Mouse (Mus musculus) brain, embryonic 18.5 days (tissue): ENCODE data around the gene Usp37.
"Not testable (repeated sequence)": the region's sequence is repeated elsewhere in the genome, so short reads cannot be mapped to it uniquely, and the experiment has no call there.

ENCODE experiments used
- DNase-seq: peaks from one replicate; pipeline ENCODE4 v3.0.0-alpha.2; 2012; ENCODE audit warnings: low read depth, low spot score

The Usp37 gene

DNA sequence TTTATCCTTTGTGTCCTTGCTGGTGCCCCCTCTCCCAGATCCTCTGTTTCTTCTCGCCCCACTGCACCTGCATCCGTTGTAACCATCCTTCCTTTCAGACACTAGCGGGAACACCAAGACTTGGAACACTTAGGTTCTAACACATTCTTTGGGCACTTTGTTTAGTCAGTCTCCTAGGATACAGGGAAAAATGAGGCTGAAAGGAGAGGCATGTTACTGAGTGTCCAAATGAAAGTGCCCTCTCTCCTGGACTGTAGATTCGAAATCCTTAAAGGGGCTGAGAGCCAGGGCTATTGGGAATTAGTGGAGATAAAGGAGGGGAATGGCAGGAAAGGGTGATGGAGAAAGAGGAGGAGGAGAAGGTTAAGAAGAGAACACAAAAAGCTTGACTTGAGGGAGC lies at the start of gene Usp37:
Gene Usp37 (minus strand): TSS at position 101 of the 400 bp plus-strand sequence.
- no peak for DNase-seq

DNA sequence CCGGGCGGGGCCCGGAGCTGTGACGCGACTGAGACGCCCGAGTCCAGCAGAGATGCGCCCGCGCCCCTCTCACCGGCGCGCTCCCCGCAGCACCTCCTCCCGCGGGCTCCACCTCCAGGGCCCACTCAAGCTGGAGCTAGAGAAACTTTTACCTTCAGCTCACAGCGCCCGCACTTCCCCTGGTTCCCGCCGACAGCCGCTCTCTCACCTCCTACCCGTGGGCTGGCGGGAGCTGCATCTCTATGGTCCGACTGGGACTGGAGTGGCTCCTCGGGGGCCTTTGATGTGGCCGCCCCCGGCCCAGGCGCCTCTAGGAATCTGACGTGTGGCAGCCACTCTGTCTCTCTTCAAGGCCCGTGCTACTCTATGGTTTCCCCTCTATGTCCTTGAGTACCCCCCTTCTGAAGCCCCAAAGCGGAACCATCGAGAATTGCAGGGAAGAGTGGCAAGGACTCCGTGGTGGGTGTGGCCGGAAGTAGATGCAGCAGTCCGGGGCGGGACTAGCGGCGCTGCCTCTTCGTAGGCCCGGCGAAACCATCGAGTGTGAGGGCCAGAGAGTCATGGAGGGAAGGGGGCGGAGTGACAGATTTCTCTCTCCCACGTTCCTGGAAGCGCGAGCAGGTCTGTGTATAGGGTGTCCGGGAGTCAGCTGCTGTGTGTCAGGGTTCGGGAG lies 43.8 kb upstream of the Usp37 start, which contains the start of the genes Zfp142 and Bcs1l:
Gene Zfp142 (minus strand): TSS at position 474 of the 673 bp plus-strand sequence.
Gene Bcs1l (plus strand): TSS at position 517 of the 673 bp plus-strand sequence.
- peak; percentile 100 for DNase-seq

DNA sequence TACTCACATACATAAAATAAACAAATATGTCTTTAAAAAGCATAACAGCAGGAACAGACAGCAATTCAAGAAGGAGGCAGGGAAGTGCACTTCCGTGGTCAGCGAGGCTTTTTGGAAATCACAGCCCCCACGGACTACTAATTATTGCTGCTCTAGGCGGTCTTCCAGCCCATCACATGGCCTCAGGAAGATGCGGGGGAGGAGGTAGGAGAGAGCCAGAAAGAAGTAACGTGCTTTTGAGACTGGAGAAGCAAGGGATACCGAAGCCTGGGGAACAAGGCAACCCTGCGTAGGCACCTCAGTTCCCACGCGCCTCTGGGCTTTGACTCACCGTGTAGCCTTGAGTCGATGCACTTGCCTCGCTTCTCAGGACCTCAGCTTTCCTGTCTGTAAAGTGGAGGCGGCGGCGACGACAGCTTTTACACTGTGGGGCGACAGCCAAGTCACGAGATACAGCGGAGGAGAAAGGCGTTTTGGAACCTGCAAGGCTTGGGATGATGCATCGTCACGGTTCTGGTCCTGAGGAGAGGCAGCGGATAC lies 43.2 kb upstream of the Usp37 start:
- DNase-seq, result no peak

DNA sequence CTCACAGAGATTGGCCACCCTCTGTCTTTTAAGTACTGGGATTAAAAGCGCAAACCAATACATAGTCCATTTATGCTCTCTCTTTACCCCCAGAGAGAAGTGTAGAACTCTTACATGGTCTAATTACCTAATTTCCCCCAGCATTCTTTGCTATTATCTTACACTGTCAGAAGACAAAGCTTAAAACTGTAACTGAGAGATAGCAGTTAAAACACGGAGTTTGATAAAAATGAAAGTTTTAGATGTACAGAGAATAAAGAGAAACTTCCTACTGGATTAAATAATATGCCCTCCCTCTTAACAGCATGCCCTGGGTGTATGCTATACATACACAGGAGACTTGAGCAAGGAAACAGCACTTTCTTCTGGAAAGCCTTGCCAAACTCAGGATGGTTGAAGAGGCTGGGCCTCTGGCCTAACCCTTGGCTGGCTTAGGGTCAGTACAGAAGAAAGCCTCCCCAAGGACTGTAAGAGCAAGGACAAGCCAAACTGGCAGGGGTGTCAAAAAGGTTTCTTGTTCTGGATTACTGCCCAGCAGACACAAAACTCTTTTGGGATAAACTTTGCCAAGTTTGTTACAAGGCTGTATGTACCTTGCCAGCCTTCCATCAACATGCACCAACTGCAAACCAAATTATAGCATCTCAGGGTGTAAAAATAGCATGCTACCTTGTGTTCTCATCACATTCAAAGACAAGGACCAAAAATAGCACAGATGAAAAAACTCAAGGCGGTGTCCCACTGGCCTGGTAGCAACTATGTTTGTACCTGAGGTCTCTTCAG lies 40.7 kb upstream of the Usp37 start:
- no peak for DNase-seq

DNA sequence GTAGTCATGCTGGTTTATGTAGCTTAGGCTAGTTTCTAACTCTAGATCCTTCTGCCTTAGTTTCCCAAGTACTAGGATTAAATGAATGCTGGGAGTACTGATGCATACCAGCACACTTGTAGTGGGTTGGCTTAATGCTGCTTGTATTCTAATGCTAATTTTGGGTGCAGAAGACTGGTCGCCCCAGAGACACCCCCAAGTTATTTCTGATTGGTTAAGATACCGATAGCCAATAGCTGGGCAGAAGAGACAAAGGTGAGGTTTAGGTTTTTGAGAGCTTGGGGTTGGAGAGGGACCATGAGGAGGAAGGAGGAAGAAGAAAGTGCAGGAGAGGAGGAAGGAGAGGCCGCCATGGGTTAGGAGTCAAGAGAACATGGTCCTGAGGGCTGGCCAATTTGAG lies 38.5 kb upstream of the Usp37 start:
- no peak for DNase-seq

DNA sequence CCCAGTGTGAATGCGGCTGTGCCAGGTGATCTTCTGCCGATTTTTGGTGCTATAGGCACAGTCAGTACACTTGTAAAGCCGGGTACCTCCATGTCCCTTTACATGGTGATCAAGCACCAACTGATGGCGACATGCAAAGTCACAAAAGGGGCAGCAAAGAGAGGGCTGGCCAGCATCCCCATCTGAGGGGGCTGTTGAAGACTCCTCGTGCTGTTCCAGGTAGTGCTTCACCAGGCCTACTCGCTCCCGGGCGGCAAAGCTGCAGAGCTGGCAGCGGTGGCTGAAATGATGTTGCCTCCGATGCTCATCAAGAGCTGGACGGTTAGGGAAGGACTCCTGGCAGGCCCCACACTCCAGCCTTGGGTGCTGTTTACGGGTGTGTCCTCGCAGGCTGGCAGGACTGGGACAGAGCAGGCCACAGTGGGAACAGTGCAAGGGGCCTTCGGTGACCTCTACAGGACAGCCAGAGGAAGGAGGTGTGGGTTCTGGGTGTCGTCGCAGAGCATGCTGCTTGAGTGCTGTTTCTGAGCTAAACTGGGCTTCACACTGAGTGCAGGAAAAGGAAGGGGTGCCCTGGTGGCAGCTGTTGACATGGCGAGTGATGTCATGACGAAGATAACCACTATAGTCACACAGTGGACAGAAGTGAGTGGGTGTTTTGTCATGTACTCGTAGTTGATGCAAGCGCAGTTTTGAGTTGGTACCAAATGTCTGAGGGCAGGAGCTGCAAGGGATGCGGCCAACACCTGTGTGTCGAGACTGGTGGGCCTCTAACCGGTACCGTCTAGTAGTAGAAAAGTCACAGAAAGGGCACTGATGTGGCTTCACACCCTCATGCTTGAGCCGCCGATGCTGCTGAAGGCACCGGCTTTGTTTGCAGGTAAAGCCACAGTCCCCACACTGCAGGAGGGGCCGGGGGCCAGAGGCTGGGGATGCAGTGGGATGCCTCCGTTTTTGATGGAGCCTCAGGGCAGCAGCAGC lies 25.9 kb upstream of the Usp37 start:
- DNase-seq, result no peak

DNA sequence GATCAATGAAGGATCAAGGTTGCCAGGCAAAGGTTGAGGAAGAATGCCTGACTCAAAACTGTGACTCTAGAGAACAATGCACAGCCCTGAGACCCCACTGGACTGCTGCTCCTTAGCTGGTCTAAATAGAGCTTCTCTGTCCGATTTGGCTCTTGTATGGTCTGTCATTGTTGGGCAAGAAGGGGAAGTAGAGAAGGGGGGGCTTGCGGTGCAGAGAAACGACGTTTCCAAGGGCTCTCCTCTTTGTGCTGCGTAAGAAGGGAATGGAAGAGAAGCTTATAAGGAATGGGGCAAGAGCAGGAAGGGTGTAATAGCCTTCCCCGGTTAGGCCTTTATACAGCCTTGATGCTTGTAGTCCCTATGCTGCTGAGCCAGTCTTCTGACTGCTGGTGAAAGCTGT lies 21.8 kb upstream of the Usp37 start:
- DNase-seq, result no peak

DNA sequence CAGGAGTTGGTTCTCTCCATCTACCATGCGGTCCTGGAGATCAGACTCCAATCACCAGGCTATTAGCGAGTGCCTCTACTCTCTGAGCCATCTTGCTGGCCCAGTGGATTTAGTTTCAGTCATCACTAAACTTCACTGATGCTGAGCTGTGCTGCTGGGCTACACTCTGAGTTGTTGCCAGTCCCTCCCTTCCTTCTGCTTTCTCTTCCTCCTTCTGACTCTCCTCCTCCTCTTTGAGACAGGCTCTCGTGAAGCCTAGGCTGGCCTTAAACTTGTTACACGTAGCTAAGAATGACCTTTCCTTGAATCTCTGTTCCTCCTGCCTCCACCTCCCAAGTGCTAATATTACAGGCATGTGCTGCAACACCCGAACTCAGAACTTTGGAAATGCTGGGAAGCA lies 15.0 kb upstream of the Usp37 start:
- DNase-seq, result no peak

DNA sequence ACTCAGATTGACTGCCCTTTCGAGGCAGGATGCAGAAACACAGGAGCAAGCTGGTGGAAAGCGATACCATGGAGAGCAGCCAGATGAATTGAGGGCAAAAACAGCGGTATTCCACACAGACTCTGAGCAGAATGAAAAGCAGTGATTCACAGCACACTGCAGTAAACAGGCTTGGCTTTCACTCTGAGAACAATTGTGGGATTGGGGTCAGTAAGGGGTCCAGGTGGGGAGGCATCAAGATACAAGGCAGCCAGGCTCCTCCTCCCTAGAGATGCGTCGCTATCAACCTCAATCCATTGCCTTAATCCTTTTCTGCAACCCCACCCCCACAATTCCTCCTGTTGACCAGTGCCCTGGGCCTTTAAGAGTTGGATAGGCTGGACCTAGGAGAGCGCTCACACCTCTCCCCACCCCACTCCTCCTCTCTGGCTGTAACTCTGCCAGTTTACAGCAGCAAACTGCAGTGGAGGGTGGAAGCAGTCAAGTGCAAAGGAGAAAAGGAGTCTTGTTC lies 1.6 kb downstream of the Usp37 start, which contains the start of gene Plcd4:
Gene Plcd4 (plus strand): TSS at position 438 of the 511 bp plus-strand sequence.
- peak; percentile 22 for DNase-seq

DNA sequence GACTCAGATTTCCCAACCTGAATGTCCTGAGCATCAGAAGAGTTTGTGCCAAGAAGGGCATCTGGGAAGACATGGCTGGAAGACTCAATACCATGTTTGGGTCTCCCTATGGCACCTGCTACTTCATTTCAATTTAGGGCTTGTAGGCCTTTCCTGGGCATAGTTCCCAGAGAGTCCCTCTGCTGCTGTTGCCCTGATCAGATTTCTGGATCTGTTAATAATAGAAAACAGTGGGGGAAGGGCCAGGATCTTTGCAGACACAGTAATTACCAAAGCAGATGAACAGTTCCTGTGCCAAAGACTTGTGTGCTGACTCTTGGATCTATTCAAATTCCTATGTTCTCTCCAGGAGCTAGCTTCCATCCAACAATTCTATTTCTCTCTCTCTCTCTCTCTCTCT lies 5.4 kb downstream of the Usp37 start:
- peak; percentile 37 for DNase-seq

DNA sequence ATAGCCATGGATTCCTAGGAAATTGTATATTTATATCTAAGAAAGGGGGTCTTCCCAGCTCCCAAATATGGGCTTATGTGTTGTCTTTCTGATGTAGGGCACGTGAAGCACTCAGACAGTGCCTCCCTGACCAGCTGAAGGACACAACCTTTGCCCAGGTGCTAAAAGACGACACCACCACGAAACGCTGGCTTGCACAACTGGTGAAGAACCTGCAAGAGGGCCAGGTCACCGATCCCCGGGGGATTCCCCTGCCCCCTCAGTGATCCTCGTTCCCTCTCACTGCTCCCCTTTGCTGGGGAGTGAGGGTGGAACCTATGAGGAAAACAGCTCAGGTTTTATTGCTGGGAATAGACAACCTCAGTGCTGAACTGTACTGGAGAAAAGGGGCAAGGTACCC lies 15.5 kb downstream of the Usp37 start:
- DNase-seq, result no peak

DNA sequence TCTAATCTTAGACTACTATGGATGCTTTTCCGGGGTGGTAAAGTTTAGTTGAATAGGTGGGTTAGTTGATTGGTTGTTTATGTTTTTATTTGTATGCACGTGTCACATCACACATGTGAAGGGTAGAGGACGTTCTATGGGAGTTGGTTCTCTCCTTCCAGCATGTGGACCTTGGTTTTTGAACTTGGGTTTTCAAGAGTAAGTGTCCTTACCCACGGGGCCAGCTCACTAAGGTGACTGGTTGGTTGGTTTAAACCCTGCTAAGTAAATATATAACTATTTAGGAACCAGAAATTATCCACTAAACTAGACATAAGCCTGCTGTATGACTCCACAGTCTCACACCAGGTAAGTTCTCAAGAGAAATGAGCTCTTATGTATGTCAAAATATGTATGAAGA lies 19.3 kb downstream of the Usp37 start:
- DNase-seq, result no peak

DNA sequence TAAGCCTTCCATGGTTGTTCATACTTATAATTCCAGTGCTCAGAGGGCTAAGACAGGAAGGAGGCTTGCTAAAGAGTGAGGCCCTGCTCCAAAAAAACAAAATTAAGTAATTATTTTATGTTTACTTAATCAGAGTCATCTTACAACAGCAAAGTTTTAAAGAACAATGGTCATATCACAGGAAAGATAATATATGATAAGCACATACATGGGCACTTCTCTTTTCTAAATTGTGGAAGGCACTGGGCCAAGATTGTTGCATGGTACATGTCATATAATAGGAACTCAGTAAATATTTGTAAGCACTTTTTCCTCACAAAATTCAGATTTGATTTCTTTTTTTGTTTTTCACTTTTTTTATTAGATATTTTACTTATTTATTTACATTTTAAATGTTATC lies 24.2 kb downstream of the Usp37 start:
- no peak for DNase-seq

DNA sequence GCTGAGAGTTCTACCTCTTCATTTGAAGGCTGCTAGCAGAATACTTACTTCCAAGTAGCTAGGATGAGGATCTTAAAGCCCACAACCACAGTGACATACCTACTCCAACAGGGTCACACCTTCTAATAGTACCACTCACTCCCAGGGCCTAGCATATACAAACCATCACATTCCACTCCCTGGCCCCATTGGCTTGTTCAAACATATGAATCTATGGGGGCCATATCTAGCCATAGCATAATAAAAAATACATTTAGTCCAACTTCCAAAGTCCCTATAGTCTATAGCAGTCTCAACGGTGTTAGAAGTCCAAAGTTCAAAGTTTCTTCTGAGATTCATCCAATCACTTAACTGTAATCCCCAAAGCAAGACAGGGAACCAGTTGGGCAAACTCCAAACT lies 31.1 kb downstream of the Usp37 start:
- DNase-seq, result not testable (repeated sequence)

DNA sequence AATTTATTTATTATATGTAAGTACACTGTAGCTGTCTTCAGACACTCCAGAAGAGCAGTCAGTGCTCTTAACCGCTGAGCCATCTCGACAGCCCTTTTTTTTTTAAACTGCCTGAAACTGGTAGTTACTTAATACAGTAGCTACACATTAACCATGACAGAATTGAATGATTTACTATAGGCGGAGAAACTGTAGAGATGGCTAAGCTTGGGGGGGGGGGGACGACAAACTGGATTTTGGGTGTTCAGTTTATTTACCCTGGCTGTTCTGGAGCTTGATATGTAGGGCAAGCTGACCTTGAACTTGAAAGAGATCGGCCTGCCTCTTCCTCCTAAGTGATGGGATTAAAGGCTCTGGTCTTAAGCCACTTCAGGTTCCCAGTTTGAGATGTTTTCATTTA lies 32.8 kb downstream of the Usp37 start:
- DNase-seq, result no peak

DNA sequence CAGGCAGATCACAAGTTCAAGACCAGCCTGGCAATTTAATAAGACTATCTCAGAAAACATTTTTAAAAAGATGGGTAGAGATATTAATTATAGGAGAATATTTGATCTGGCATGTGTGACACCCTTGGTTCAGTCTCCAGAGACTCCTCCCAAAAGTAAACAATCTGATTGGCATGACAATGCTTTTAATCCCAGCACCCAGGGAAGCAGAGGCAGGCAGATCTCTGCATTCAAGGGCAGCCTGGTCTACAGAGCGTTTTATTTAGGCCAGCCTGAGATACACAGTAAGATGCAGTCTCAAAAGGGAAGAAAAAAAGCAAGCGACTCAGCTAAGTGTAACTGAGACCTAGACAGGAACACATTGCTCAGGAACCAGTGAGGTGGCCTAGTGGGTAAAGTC lies 36.3 kb downstream of the Usp37 start:
- DNase-seq, result no peak

DNA sequence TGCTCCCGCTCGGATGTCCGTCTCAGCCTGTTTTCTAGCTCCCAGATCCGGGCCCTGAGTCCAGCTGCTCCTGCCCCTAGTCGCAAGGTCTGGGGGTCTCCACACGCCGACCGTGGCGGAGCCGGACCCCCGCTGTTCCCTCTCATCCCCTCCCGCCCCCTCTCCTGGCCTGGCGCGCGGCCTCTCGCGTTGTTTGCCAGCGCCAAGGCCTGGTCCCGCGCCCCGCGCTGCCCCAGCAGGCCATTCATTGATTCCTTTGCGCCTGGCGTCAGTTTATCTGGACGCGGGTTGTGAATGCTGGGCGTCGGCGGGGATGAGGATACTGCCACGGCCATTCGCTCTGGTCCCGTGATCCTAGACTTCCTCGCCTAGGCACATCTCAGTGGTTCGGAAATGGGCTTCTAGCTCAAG lies 37.6 kb downstream of the Usp37 start:
- DNase-seq, result no peak

DNA sequence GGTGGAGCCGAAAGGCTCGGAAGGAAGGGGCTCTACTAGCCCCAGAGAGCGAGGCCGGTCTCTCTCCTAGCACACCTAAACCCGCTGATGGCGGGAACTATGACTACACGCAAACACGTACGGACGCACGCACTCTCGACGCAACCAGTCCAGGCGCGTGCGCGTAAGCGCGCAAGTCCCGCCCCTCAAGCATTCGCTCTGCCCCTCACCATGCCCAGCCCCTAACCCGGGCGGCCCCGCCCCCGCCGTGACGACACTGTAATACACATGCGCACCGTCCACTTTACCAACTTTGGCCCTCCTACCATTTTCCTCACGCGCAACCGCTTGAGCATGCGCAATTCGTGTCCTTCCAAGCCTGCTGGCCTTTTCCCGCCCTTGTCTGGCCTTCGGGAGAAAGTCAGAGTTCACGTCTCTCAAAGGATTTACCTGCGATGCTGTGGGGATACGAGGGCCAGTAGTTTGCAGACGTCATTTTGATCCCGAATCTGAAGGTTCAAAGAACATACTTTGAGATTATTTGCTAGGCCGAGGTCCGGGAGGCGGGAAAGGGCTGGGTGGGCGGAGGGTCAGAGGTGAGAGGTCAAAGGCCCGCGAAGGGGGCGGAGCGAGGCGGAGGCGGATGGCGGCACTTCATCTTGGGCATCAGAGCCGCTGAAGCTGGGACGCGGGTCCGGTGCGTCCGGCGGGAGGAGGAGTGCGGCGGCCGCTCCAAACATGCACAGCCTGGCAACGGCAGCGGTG lies 38.2 kb downstream of the Usp37 start, which contains the start of gene Cnot9:
Gene Cnot9 (plus strand): TSS at position 338 of the 744 bp plus-strand sequence.
- peak; percentile 98 for DNase-seq

DNA sequence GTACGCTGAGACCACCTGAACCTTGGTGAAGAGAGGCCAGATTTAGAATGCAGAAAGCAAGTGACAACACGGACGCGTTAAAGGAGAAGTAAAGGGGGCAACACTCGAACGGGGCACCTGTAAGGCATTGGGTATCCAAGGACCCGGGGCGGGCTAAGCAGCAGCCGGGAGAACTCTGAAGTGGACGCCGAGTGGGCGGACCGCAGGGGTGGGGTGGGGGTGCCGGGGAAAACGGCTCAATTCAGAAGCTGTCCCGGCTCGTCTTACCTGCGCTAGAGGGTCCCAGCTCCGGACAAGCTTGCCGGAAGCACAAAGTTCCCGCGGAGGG lies 38.7 kb downstream of the Usp37 start:
- DNase-seq, result no peak

DNA sequence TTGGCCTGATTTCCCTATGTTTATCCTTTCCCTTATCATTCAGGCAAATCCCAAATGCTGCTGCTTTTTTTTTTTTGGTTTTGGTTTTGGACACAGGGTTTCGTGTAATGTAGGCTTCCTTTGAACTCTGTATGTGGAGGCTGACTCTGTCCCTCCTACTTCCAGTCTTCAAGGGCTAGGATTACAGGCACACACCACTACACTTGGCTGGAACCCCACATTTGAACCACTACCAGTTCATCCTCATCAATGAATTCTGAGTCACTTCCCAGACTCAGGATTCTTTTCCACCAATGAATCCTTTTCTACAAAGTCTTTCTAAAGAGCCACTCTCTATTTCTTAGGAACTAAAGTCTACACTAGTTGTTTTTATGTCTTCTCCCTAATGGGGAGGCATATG lies 43.0 kb downstream of the Usp37 start:
- DNase-seq, result no peak

DNA sequence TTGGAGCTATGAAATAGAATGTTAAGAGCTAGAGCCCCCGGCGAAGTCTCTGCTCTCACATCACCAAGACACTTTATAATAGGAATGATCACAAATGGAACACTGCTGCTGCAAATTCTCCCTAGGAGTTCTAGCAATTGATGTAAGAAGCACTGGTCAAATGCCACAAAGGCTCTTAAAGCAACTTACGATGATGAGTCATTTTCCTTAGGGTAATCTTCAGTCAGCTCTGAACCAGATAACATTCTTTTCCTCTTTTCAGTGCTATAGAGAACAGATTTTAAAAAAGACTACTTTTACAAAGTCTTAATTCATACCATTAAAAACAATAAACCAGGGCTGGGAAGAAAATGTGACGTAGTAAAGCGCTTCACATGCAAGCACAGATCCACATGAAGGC lies 58.3 kb downstream of the Usp37 start:
- no peak for DNase-seq
